Comparison of ENCODE assay signal across 9 mouse cellular contexts in genomic region chr10:117216793-117217192, GRCm38 (mm10). TPM values are rescaled to one million over a fixed set of nuclear protein-coding genes. Genes with fewer than 3 reads are reported as not detected.
DNase-seq lines count a peak whose midpoint lies in the region; ATAC-seq and TF ChIP-seq lines count a peak whose summit lies in the region.
"Had no signal": no experiment of that assay in that cellular context is flagged by ENCODE, and none has a peak within 500 bp of the region (broad histone marks: within the 10 kb centered on the region; RNA-seq: fewer than 3 reads in every experiment).

No protein-coding gene starts in this region.

- peak; percentile 18 for DNase-seq in cerebellum, adult 8-10 months
- no peak for DNase-seq in cerebellum, adult 11-12 months
- peak in 1 of 2 experiments; percentile 32 for DNase-seq in left cerebral cortex, adult 2 months (ENCODE audit: extremely low spot score in 1 of 2, low spot score in 2 of 2)
- no peak for DNase-seq in left cerebral cortex, adult 8-10 months (ENCODE audit: low spot score in 2 of 2)
- peak; percentile 41 for DNase-seq in adipocyte (ENCODE audit: low spot score)
- peak; percentile 59 for DNase-seq in lung, postnatal 14 days
- peak; percentile 50 to 56 for DNase-seq in spleen, postnatal 36 days (ENCODE audit: low spot score in 2 of 2)

- peak; percentile 24 to 52; a peak in 1 of 4 replicates for ATAC-seq in hematopoietic stem cell, adult 5-6 weeks (replicated peaks in 1 of 2; ENCODE audit: insufficient read depth in 1 of 2, low FRiP score in 2 of 2, low TSS enrichment in 1 of 2, low read depth in 1 of 2, poor library complexity in 2 of 2, severe bottlenecking in 2 of 2)

- intact Hi-C loops in left cerebral cortex, adult 2 months (cut with DNase I) = no loop called here

- H3K4me3 ChIP-seq in left cerebral cortex, adult 2 months = no peak overlapping the region
- H3K4me3 ChIP-seq: neural tube, embryonic 13.5 days had no signal

- TF ChIP-seq CTCF in left cerebral cortex, adult 2 months (IDR thresholded peaks at IDR 0.05) = peak; percentile 88

- no peak overlapping the region for H3K27ac ChIP-seq in left cerebral cortex, adult 2 months
- H3K27ac ChIP-seq: neural tube, embryonic 13.5 days had no signal

RNA-seq across cellular contexts. Expression of gene Yeats4, which starts 7.5 kb away (rescaled TPM):
- 10 to 100 TPM; 43.7 to 47.0 TPM for total RNA-seq in left cerebral cortex, adult 2 months (2021)
- 10 to 100 TPM; 42.5 to 47.6 (median 45.6) TPM for total RNA-seq in left cerebral cortex, adult 8-10 months (2022)
- total RNA-seq in hematopoietic stem cell, adult 5-6 weeks (2017) = 116 and 171 TPM in 2 replicates

RNA-seq across cellular contexts. Expression of gene 9530003J23Rik, which starts 21.7 kb away (rescaled TPM):
- total RNA-seq in left cerebral cortex, adult 2 months (2021) = not detected
- total RNA-seq in left cerebral cortex, adult 8-10 months (2022) = not detected
- not detected in 2 replicates for total RNA-seq in hematopoietic stem cell, adult 5-6 weeks (2017)

Comparison
In these comparisons a context has a peak if more than half of its experiments do, and no peak if none do; other contexts are left out.
1. DNase-seq: peak in cerebellum, adult 8-10 months (single experiment), adipocyte (single experiment), lung, postnatal 14 days (single experiment) and spleen, postnatal 36 days (2 of 2); none in cerebellum, adult 11-12 months (single experiment) and left cerebral cortex, adult 8-10 months (0 of 2).